12 mouse cellular contexts compared by ENCODE assay signal in genomic region chr17:32269151-32269550, GRCm38 (mm10).
"Had no signal": no experiment of that assay in that cellular context is flagged by ENCODE, and none has a peak within 500 bp of the region (broad histone marks: within the 10 kb centered on the region; RNA-seq: fewer than 3 reads in every experiment).

No protein-coding gene starts in this region.

- H3K4me2 ChIP-seq: limb, embryonic 12.5 days; limb, embryonic 15.5 days; liver, embryonic 11.5 days; lung, embryonic 15.5 days; midbrain, embryonic 11.5 days had no signal

- H3K36me3 ChIP-seq: limb, embryonic 15.5 days; lung, embryonic 15.5 days had no signal

- DNase-seq: kidney, adult 9 months; kidney, postnatal 14 days; liver, postnatal 0 days; midbrain, embryonic 14.5 days; thymus, adult 18-20 months; thymus, postnatal 36 days had no signal

- H3K9me3 ChIP-seq: limb, embryonic 12.5 days; limb, embryonic 15.5 days; lung, embryonic 15.5 days had no signal

- H3K4me1 ChIP-seq: limb, embryonic 12.5 days; lung, embryonic 15.5 days had no signal

- ATAC-seq: liver, postnatal 0 days had no signal

- H3K27me3 ChIP-seq: limb, embryonic 12.5 days; limb, embryonic 15.5 days; lung, embryonic 15.5 days had no signal

- H3K27ac ChIP-seq: limb, embryonic 12.5 days; limb, embryonic 15.5 days; liver, embryonic 14.5 days; lung, embryonic 15.5 days had no signal

- H3K4me3 ChIP-seq: limb, embryonic 12.5 days; limb, embryonic 15.5 days; lung, embryonic 15.5 days had no signal

- H3K9ac ChIP-seq: limb, embryonic 12.5 days; limb, embryonic 15.5 days; liver, embryonic 14.5 days; liver, postnatal 0 days; lung, embryonic 15.5 days had no signal
